Mouse (Mus musculus): ENCODE results near the gene Pim2. TPM values are rescaled to one million over a fixed set of nuclear protein-coding genes. Genes with fewer than 3 reads are reported as not detected.

Pim2 gene
- polyA plus RNA-seq, 1 experiment: 52.5 TPM

GRCm38 (mm10) chrX:7864551-7864950, 13.5 kb upstream of the Pim2 start:
- Histone ChIP-seq H3K27ac (ENCODE audit: insufficient read depth, low read length) (no peak overlapping the region), H3K4me1 (ENCODE audit: control insufficient read depth, insufficient read depth, low read length) (no peaks in the 10 kb centered on the region), H3K4me3 (ENCODE audit: insufficient read depth, low read length) (no peak overlapping the region)
- TF ChIP-seq POLR2A (IDR thresholded peaks at IDR 0.05; ENCODE audit: extremely low read depth, insufficient read depth, low read length): no peak
- no peak for TF ChIP-seq CTCF (IDR thresholded peaks at IDR 0.05; ENCODE audit: extremely low read depth, insufficient read depth, low read length)

GRCm38 (mm10) chrX:7865343-7865742, 12.7 kb upstream of the Pim2 start:
- Histone ChIP-seq H3K4me3 (ENCODE audit: insufficient read depth, low read length) (no peak overlapping the region), H3K4me1 (ENCODE audit: control insufficient read depth, insufficient read depth, low read length) (no peaks in the 10 kb centered on the region), H3K27ac (ENCODE audit: insufficient read depth, low read length) (no peak overlapping the region)
- no peak for TF ChIP-seq POLR2A (IDR thresholded peaks at IDR 0.05; ENCODE audit: extremely low read depth, insufficient read depth, low read length)
- TF ChIP-seq CTCF (IDR thresholded peaks at IDR 0.05; ENCODE audit: extremely low read depth, insufficient read depth, low read length): no peak

- Histone ChIP-seq H3K27ac (ENCODE audit: insufficient read depth, low read length) (no peak overlapping the region), H3K4me3 (ENCODE audit: insufficient read depth, low read length) (no peak overlapping the region), H3K4me1 (ENCODE audit: control insufficient read depth, insufficient read depth, low read length) (no peaks in the 10 kb centered on the region)
- no peak for TF ChIP-seq CTCF (IDR thresholded peaks at IDR 0.05; ENCODE audit: extremely low read depth, insufficient read depth, low read length)
Observed at GRCm38 (mm10) chrX:7865786-7866185, 12.3 kb upstream of the Pim2 start.

- Histone ChIP-seq H3K4me3 (ENCODE audit: insufficient read depth, low read length) (no peak overlapping the region), H3K4me1 (ENCODE audit: control insufficient read depth, insufficient read depth, low read length) (no peaks in the 10 kb centered on the region), H3K27ac (ENCODE audit: insufficient read depth, low read length) (no peak overlapping the region)
- no peak for TF ChIP-seq POLR2A (IDR thresholded peaks at IDR 0.05; ENCODE audit: extremely low read depth, insufficient read depth, low read length)
- no peak for TF ChIP-seq CTCF (IDR thresholded peaks at IDR 0.05; ENCODE audit: extremely low read depth, insufficient read depth, low read length)
Observed at GRCm38 (mm10) chrX:7867141-7867540, 10.9 kb upstream of the Pim2 start.

GRCm38 (mm10) chrX:7868506-7868905, 9.6 kb upstream of the Pim2 start:
- Histone ChIP-seq H3K4me1 (ENCODE audit: control insufficient read depth, insufficient read depth, low read length) (no peaks in the 10 kb centered on the region), H3K27ac (ENCODE audit: insufficient read depth, low read length) (no peak overlapping the region), H3K4me3 (ENCODE audit: insufficient read depth, low read length) (no peak overlapping the region)
- no peak for TF ChIP-seq POLR2A (IDR thresholded peaks at IDR 0.05; ENCODE audit: extremely low read depth, insufficient read depth, low read length)
- TF ChIP-seq CTCF (IDR thresholded peaks at IDR 0.05; ENCODE audit: extremely low read depth, insufficient read depth, low read length): no peak

- Histone ChIP-seq H3K4me3 (ENCODE audit: insufficient read depth, low read length) (no peak overlapping the region), H3K4me1 (ENCODE audit: control insufficient read depth, insufficient read depth, low read length) (no peaks in the 10 kb centered on the region), H3K27ac (ENCODE audit: insufficient read depth, low read length) (no peak overlapping the region)
- TF ChIP-seq CTCF (IDR thresholded peaks at IDR 0.05; ENCODE audit: extremely low read depth, insufficient read depth, low read length) (no peak), POLR2A (IDR thresholded peaks at IDR 0.05; ENCODE audit: extremely low read depth, insufficient read depth, low read length) (no peak)
Observed at GRCm38 (mm10) chrX:7869826-7870225, 8.2 kb upstream of the Pim2 start.

GRCm38 (mm10) chrX:7878495-7878894, 433 bp downstream of the Pim2 start:
- Histone ChIP-seq H3K27ac (ENCODE audit: insufficient read depth, low read length) (peak overlapping the region; percentile 82), H3K4me1 (ENCODE audit: control insufficient read depth, insufficient read depth, low read length) (no peaks in the 10 kb centered on the region), H3K4me3 (ENCODE audit: insufficient read depth, low read length) (peak overlapping the region; percentile 96)
- no peak for TF ChIP-seq CTCF (IDR thresholded peaks at IDR 0.05; ENCODE audit: extremely low read depth, insufficient read depth, low read length)
- no peak for TF ChIP-seq POLR2A (IDR thresholded peaks at IDR 0.05; ENCODE audit: extremely low read depth, insufficient read depth, low read length)

GRCm38 (mm10) chrX:7879819-7880218, 1.8 kb downstream of the Pim2 start:
- H3K4me1 ChIP-seq (ENCODE audit: control insufficient read depth, insufficient read depth, low read length): no peaks in the 10 kb centered on the region
- no peak overlapping the region for H3K27ac ChIP-seq (ENCODE audit: insufficient read depth, low read length)
- peak overlapping the region; percentile 96 for H3K4me3 ChIP-seq (ENCODE audit: insufficient read depth, low read length)
- TF ChIP-seq POLR2A (IDR thresholded peaks at IDR 0.05; ENCODE audit: extremely low read depth, insufficient read depth, low read length) (no peak), CTCF (IDR thresholded peaks at IDR 0.05; ENCODE audit: extremely low read depth, insufficient read depth, low read length) (peak; percentile 24; the same call in 1 of the 2 replicates)

GRCm38 (mm10) chrX:7883841-7884567, 5.9 kb downstream of the Pim2 start, which contains the start of gene Slc35a2:
Gene Slc35a2 (plus strand): TSS chrX:7884028.
- TF ChIP-seq POLR2A (IDR thresholded peaks at IDR 0.05; ENCODE audit: extremely low read depth, insufficient read depth, low read length): peak; percentile 47
- TF ChIP-seq CTCF (IDR thresholded peaks at IDR 0.05; ENCODE audit: extremely low read depth, insufficient read depth, low read length): no peak
- Histone ChIP-seq H3K4me1 (ENCODE audit: control insufficient read depth, insufficient read depth, low read length) (no peaks in the 10 kb centered on the region), H3K4me3 (ENCODE audit: insufficient read depth, low read length) (peak within 1 kb of the TSS; percentile 90), H3K27ac (ENCODE audit: insufficient read depth, low read length) (peak within 1 kb of the TSS; percentile 87)

- no peaks in the 10 kb centered on the region; the same call in 1 of the 2 replicates for H3K4me1 ChIP-seq (ENCODE audit: control insufficient read depth, insufficient read depth, low read length)
- TF ChIP-seq CTCF (IDR thresholded peaks at IDR 0.05; ENCODE audit: extremely low read depth, insufficient read depth, low read length) (no peak), POLR2A (IDR thresholded peaks at IDR 0.05; ENCODE audit: extremely low read depth, insufficient read depth, low read length) (no peak)
- H3K27ac ChIP-seq (ENCODE audit: insufficient read depth, low read length): peak overlapping the region; percentile 49
- H3K4me3 ChIP-seq (ENCODE audit: insufficient read depth, low read length): peak overlapping the region; percentile 56
Observed at GRCm38 (mm10) chrX:7898211-7898610, 20.1 kb downstream of the Pim2 start.

Measured in cortical plate, adult 2 months (tissue).